Mouse (Mus musculus): ENCODE measurements around the gene Cdk15. TPM values are rescaled to one million over a fixed set of nuclear protein-coding genes. Genes with fewer than 3 reads are reported as not detected.

Gene Cdk15
- polyA plus RNA-seq, 1 experiment from 2014 or later: 0.08 TPM

- 86% methylated on average over 1 of the region's 1 CpGs for WGBS
- Histone ChIP-seq H3K27me3 (ENCODE audit: low read depth, poor library complexity, severe bottlenecking) (no peaks in the 10 kb centered on the region), H3K4me1 (peaks cover 75% of the 10 kb centered on the region), H3K27ac (no peak overlapping the region), H3K4me3 (no peak overlapping the region), H3K36me3 (no peaks in the 10 kb centered on the region), H3K9me3 (replicated peaks) (no peaks in the 10 kb centered on the region)
- no peak for DNase-seq (ENCODE audit: low spot score)
Observed at GRCm38 (mm10) chr1:59317397-59317796, 60.7 kb downstream of the Cdk15 start.

- H3K27me3 ChIP-seq (ENCODE audit: low read depth, poor library complexity, severe bottlenecking): no peaks in the 10 kb centered on the region
- WGBS: 52% methylated on average over 5 of the region's 5 CpGs
- no peak overlapping the region; the same call in 1 of the 2 replicates for H3K27ac ChIP-seq
- peaks cover 75% of the 10 kb centered on the region for H3K4me1 ChIP-seq
- no peak overlapping the region for H3K4me3 ChIP-seq
- no peak for DNase-seq (ENCODE audit: low spot score)
- H3K36me3 ChIP-seq: no peaks in the 10 kb centered on the region
- no peaks in the 10 kb centered on the region for H3K9me3 ChIP-seq (replicated peaks)
Observed at GRCm38 (mm10) chr1:59318878-59319277, 62.2 kb downstream of the Cdk15 start.

GRCm38 (mm10) chr1:59321076-59321879 is 64.6 kb downstream of the Cdk15 start:
- Histone ChIP-seq H3K4me3 (no peak overlapping the region), H3K27me3 (ENCODE audit: low read depth, poor library complexity, severe bottlenecking) (no peaks in the 10 kb centered on the region), H3K4me1 (peaks cover 55% of the 10 kb centered on the region), H3K36me3 (no peaks in the 10 kb centered on the region), H3K27ac (peak overlapping the region; percentile 86), H3K9me3 (replicated peaks) (no peaks in the 10 kb centered on the region)
- 75% methylated on average over 9 of the region's 9 CpGs for WGBS
- no peak for DNase-seq (ENCODE audit: low spot score)

GRCm38 (mm10) chr1:59321880-59322836 is 65.5 kb downstream of the Cdk15 start:
- Histone ChIP-seq H3K27me3 (ENCODE audit: low read depth, poor library complexity, severe bottlenecking) (no peaks in the 10 kb centered on the region), H3K9me3 (replicated peaks) (no peaks in the 10 kb centered on the region), H3K4me1 (peaks cover 59% of the 10 kb centered on the region), H3K36me3 (no peaks in the 10 kb centered on the region), H3K4me3 (0 out of 2 replicates have a peak overlapping the region, but pooled peaks have one; percentile 5), H3K27ac (peak overlapping the region; percentile 86)
- WGBS: 19% methylated on average over 9 of the region's 9 CpGs
- DNase-seq (ENCODE audit: low spot score): peak; percentile 76

GRCm38 (mm10) chr1:59326854-59327395 is 70.2 kb downstream of the Cdk15 start:
- peak overlapping the region; percentile 77; the same call in 1 of the 2 replicates for H3K27ac ChIP-seq
- H3K4me3 ChIP-seq: no peak overlapping the region
- no peak for DNase-seq (ENCODE audit: low spot score)
- peaks cover 53% of the 10 kb centered on the region for H3K4me1 ChIP-seq
- no peaks in the 10 kb centered on the region for H3K36me3 ChIP-seq
- WGBS: 28% methylated on average over 10 of the region's 10 CpGs
- no peaks in the 10 kb centered on the region for H3K9me3 ChIP-seq (replicated peaks)
- H3K27me3 ChIP-seq (ENCODE audit: low read depth, poor library complexity, severe bottlenecking): no peaks in the 10 kb centered on the region

GRCm38 (mm10) chr1:59332737-59333385 is 76.2 kb downstream of the Cdk15 start:
- no peaks in the 10 kb centered on the region for H3K9me3 ChIP-seq (replicated peaks)
- no peak overlapping the region for H3K4me3 ChIP-seq
- peaks cover 64% of the 10 kb centered on the region for H3K4me1 ChIP-seq
- H3K27me3 ChIP-seq (ENCODE audit: low read depth, poor library complexity, severe bottlenecking): no peaks in the 10 kb centered on the region
- peak overlapping the region; percentile 84 for H3K27ac ChIP-seq
- WGBS: 30% methylated on average over 13 of the region's 13 CpGs
- no peaks in the 10 kb centered on the region for H3K36me3 ChIP-seq
- no peak for DNase-seq (ENCODE audit: low spot score)

- Histone ChIP-seq H3K9me3 (replicated peaks) (no peaks in the 10 kb centered on the region), H3K4me1 (peaks cover 59% of the 10 kb centered on the region), H3K27ac (peak overlapping the region; percentile 84), H3K36me3 (no peaks in the 10 kb centered on the region), H3K4me3 (no peak overlapping the region), H3K27me3 (ENCODE audit: low read depth, poor library complexity, severe bottlenecking) (no peaks in the 10 kb centered on the region)
- DNase-seq (ENCODE audit: low spot score): no peak
- WGBS: 34% methylated on average over 5 of the region's 5 CpGs
Observed at GRCm38 (mm10) chr1:59333386-59333759, 76.7 kb downstream of the Cdk15 start.

- WGBS: 16% methylated on average over 10 of the region's 10 CpGs
- Histone ChIP-seq H3K27me3 (ENCODE audit: low read depth, poor library complexity, severe bottlenecking) (no peaks in the 10 kb centered on the region), H3K27ac (peak overlapping the region; percentile 84), H3K4me3 (peak overlapping the region; percentile 19; the same call in 1 of the 2 replicates), H3K36me3 (no peaks in the 10 kb centered on the region), H3K4me1 (peaks cover 55% of the 10 kb centered on the region), H3K9me3 (replicated peaks) (no peaks in the 10 kb centered on the region)
- peak; percentile 64 for DNase-seq (ENCODE audit: low spot score)
Observed at GRCm38 (mm10) chr1:59333860-59334561, 77.3 kb downstream of the Cdk15 start.

- Histone ChIP-seq H3K4me3 (peak overlapping the region; percentile 19; the same call in 1 of the 2 replicates), H3K27ac (peak overlapping the region; percentile 84), H3K27me3 (ENCODE audit: low read depth, poor library complexity, severe bottlenecking) (no peaks in the 10 kb centered on the region), H3K9me3 (replicated peaks) (no peaks in the 10 kb centered on the region), H3K4me1 (peaks cover 60% of the 10 kb centered on the region), H3K36me3 (no peaks in the 10 kb centered on the region)
- no peak for DNase-seq (ENCODE audit: low spot score)
- WGBS: 30% methylated on average over 4 of the region's 4 CpGs
Observed at GRCm38 (mm10) chr1:59334562-59334890, 77.8 kb downstream of the Cdk15 start.

- H3K9me3 ChIP-seq (replicated peaks): no peaks in the 10 kb centered on the region
- 90% methylated on average over 1 of the region's 1 CpGs for WGBS
- H3K4me1 ChIP-seq: peaks cover 63% of the 10 kb centered on the region
- no peak overlapping the region for H3K4me3 ChIP-seq
- no peaks in the 10 kb centered on the region for H3K27me3 ChIP-seq (ENCODE audit: low read depth, poor library complexity, severe bottlenecking)
- no peaks in the 10 kb centered on the region for H3K36me3 ChIP-seq
- no peak overlapping the region for H3K27ac ChIP-seq
- DNase-seq (ENCODE audit: low spot score): no peak
Observed at GRCm38 (mm10) chr1:59336256-59336655, 79.5 kb downstream of the Cdk15 start.

GRCm38 (mm10) chr1:59340814-59341588 is 84.3 kb downstream of the Cdk15 start:
- no peak for DNase-seq (ENCODE audit: low spot score)
- peaks cover 32% of the 10 kb centered on the region for H3K4me1 ChIP-seq
- peaks cover 3% of the 10 kb centered on the region; the same call in 1 of the 2 replicates for H3K36me3 ChIP-seq
- no peaks in the 10 kb centered on the region for H3K27me3 ChIP-seq (ENCODE audit: low read depth, poor library complexity, severe bottlenecking)
- WGBS: 3% methylated on average over 16 of the region's 16 CpGs
- H3K4me3 ChIP-seq: peak overlapping the region; percentile 13
- H3K9me3 ChIP-seq (replicated peaks): 0 out of 2 replicates have a peak, but pooled peaks cover 3% of the 10 kb centered on the region
- H3K27ac ChIP-seq: peak overlapping the region; percentile 71
